Mouse (Mus musculus): ENCODE results near the gene Tbca. TPM values are rescaled to one million over a fixed set of nuclear protein-coding genes. Genes with fewer than 3 reads are reported as not detected.

The Tbca gene
- polyA plus RNA-seq, 1 experiment from 2014 or later: 216 TPM

DNA sequence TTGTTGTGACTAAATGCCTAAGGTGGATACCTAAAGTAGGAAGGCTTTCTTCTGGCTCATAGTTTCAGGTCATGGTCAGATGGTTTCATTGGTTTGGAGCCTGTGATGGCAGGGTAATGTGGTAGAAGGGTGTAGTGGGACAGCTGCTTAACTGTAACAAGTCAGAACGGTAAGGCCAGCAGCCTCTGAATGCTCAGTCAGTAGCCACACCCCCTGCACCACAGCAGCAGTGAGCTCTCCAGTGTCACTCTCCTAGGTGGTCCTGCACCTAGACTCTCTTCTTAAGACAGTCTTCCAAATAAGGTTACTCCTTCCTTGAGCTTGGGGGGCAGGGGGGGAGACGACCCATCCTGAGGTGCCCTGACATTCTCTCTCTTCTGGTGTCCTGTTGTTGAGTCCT lies 39.1 kb downstream of the Tbca start:
- no peak overlapping the region for H3K4me2 ChIP-seq (ENCODE audit: low read depth, low read length)
- 23% methylated on average over 2 of the region's 2 CpGs for WGBS
- no peaks in the 10 kb centered on the region for H3K27me3 ChIP-seq (replicated peaks; ENCODE audit: control insufficient read depth, insufficient read depth, low read length)
- no peaks in the 10 kb centered on the region for H3K9me3 ChIP-seq (ENCODE audit: control insufficient read depth, low read length)
- peaks cover 13% of the 10 kb centered on the region; the same call in 1 of the 2 replicates for H3K4me1 ChIP-seq (ENCODE audit: control insufficient read depth, insufficient read depth, low read length)
- no peak overlapping the region for H3K9ac ChIP-seq (ENCODE audit: low read depth, low read length)
- ATAC-seq: no peak
- H3K27ac ChIP-seq (ENCODE audit: low read length): no peak overlapping the region
- no peak overlapping the region for H3K4me3 ChIP-seq (ENCODE audit: low read length)
- peaks cover 4% of the 10 kb centered on the region; the same call in 1 of the 2 replicates for H3K36me3 ChIP-seq (ENCODE audit: control insufficient read depth, insufficient read depth, low read length)

DNA sequence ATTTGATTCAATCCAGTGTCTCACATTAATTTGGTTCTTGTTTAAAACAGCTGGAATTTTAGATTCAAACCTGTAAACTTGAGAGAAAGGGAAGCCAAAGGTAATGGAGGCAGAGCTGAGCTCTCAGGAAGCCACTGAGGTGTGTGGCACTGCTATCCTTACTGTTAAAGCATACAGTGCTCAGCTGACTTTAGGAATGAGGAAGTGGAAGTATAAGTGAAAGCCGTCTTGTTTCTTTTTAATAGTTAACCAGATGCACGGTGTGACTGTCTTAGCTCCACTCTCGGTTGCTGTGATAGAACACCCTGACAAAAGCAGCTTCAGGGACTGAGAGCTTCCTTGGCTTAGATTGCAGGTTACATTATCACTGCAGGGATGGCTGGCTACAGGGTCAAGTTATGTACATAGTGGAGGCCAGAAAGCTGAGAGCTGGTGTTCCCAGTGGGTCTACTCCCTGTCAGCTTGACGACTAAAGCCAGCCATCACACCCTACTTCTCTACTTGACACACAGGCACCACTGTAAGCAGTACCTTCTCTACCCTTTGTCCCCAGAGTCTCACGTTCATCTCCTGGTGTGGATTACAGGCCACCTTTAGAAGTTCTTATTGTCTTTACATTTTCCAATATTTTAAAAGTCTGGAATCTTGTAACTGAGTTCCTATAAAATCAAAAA lies 49.5 kb downstream of the Tbca start:
- no peak overlapping the region for H3K27ac ChIP-seq (ENCODE audit: low read length)
- H3K27me3 ChIP-seq (replicated peaks; ENCODE audit: control insufficient read depth, insufficient read depth, low read length): no peaks in the 10 kb centered on the region
- no peak overlapping the region for H3K4me2 ChIP-seq (ENCODE audit: low read depth, low read length)
- ATAC-seq: peak; percentile 87
- no peak overlapping the region for H3K9ac ChIP-seq (ENCODE audit: low read depth, low read length)
- H3K4me3 ChIP-seq (ENCODE audit: low read length): no peak overlapping the region
- H3K4me1 ChIP-seq (ENCODE audit: control insufficient read depth, insufficient read depth, low read length): no peaks in the 10 kb centered on the region
- WGBS: 47% methylated on average over 5 of the region's 5 CpGs
- no peaks in the 10 kb centered on the region for H3K9me3 ChIP-seq (ENCODE audit: control insufficient read depth, low read length)
- 0 out of 2 replicates have a peak, but pooled peaks cover 6% of the 10 kb centered on the region for H3K36me3 ChIP-seq (ENCODE audit: control insufficient read depth, insufficient read depth, low read length)

DNA sequence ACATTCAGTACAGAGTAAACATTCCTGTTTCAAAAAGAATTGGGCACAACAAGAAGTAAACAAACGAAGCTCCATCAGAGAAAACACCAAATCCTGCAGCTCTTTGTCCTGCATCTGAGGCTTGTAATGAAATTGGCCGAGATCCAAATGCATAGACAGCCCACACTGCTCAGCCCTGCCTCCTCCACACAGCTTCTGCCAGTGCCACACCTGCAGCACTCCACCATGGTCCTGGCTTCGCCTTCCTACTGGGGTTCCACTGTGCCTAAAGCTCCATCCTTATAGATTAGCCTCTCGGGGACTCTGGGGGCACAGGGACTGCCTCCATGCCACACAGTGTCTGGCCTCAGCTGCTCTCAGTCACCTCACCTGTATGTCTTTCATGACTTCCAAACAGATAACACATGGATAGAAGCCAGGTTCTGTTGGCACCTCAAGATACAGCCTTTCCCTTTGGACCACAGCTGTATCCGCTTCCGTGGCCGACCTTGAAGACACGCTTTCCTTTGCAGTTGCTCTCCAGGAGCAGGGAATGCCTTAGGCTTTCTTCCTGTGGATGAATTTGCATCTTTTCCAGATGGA lies 50.1 kb downstream of the Tbca start:
- no peaks in the 10 kb centered on the region for H3K4me1 ChIP-seq (ENCODE audit: control insufficient read depth, insufficient read depth, low read length)
- WGBS: 81% methylated on average over 8 of the region's 8 CpGs
- H3K27me3 ChIP-seq (replicated peaks; ENCODE audit: control insufficient read depth, insufficient read depth, low read length): no peaks in the 10 kb centered on the region
- H3K4me2 ChIP-seq (ENCODE audit: low read depth, low read length): no peak overlapping the region
- H3K9ac ChIP-seq (ENCODE audit: low read depth, low read length): no peak overlapping the region
- H3K36me3 ChIP-seq (ENCODE audit: control insufficient read depth, insufficient read depth, low read length): 0 out of 2 replicates have a peak, but pooled peaks cover 6% of the 10 kb centered on the region
- no peak overlapping the region for H3K4me3 ChIP-seq (ENCODE audit: low read length)
- ATAC-seq: peak; percentile 50; the same call in 1 of the 2 replicates
- no peaks in the 10 kb centered on the region for H3K9me3 ChIP-seq (ENCODE audit: control insufficient read depth, low read length)
- H3K27ac ChIP-seq (ENCODE audit: low read length): no peak overlapping the region

DNA sequence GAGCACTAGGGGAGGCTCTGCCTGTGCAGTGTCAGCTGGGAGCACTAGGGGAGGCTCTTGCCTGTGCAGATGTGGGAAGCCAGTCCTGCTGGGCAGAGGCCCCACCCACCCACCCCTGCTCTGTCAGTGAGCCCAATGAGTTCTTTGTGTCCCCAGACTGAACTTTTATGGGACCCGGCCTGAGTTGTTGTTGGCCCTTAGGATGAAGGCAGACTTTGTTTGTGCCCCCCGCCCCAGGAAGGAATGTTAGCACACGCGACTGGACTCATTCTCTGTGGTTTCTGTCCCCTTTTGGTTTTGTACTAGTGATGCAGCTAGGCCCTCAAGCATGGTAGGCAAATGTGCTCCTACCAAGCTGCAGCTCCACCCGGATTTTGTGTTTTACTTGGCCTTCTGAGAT lies 54.5 kb downstream of the Tbca start:
- Histone ChIP-seq H3K4me2 (ENCODE audit: low read depth, low read length) (no peak overlapping the region), H3K4me1 (ENCODE audit: control insufficient read depth, insufficient read depth, low read length) (no peaks in the 10 kb centered on the region), H3K9ac (ENCODE audit: low read depth, low read length) (no peak overlapping the region), H3K27me3 (replicated peaks; ENCODE audit: control insufficient read depth, insufficient read depth, low read length) (no peaks in the 10 kb centered on the region), H3K9me3 (ENCODE audit: control insufficient read depth, low read length) (no peaks in the 10 kb centered on the region), H3K36me3 (ENCODE audit: control insufficient read depth, insufficient read depth, low read length) (0 out of 2 replicates have a peak, but pooled peaks cover 6% of the 10 kb centered on the region), H3K27ac (ENCODE audit: low read length) (no peak overlapping the region), H3K4me3 (ENCODE audit: low read length) (no peak overlapping the region)
- 66% methylated on average over 5 of the region's 5 CpGs for WGBS
- no peak for ATAC-seq

DNA sequence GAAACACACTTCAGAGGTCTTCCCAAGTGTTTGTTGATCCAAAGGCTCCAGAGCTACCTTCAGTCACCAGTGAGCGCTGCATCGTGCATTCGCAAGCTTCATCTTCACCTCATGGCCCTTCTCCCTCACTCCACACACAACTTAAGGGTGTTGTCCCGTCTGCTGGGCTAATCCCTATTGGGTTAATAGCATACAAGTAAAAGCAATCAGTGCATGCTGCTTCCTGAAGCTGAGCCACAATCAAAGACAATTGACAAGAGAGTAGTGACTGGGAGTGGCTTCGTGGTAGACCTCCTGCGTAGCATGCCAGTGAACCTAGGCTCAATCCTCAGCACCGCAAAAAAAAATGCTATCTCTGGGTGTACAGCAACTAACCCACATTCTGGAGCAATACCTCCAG lies 59.2 kb downstream of the Tbca start:
- Histone ChIP-seq H3K36me3 (ENCODE audit: control insufficient read depth, insufficient read depth, low read length) (no peaks in the 10 kb centered on the region), H3K9ac (ENCODE audit: low read depth, low read length) (no peak overlapping the region), H3K27me3 (replicated peaks; ENCODE audit: control insufficient read depth, insufficient read depth, low read length) (no peaks in the 10 kb centered on the region), H3K4me2 (ENCODE audit: low read depth, low read length) (no peak overlapping the region), H3K27ac (ENCODE audit: low read length) (no peak overlapping the region), H3K9me3 (ENCODE audit: control insufficient read depth, low read length) (no peaks in the 10 kb centered on the region), H3K4me1 (ENCODE audit: control insufficient read depth, insufficient read depth, low read length) (no peaks in the 10 kb centered on the region), H3K4me3 (ENCODE audit: low read length) (no peak overlapping the region)
- no peak for ATAC-seq
- 69% methylated on average over 7 of the region's 7 CpGs for WGBS

DNA sequence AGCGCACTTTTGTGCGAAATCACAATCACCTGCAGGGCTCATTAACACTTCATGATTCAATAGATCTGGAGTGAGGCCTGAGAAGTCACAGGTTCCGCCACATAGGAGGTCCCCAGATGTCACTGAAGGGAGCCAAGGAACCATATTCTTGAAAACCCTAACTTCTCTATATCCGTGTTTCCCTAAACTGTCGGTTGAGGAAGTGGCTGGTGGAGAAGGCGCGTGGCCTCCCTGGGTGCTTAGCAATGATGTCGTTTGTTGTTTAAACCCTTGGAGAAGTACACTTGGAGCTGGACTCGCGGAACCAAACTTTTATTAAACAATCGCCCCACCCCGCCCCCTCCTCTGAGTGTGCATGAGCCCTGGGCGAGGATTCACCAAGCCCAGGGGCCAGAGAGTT lies 60.6 kb downstream of the Tbca start:
- no peak for ATAC-seq
- H3K9me3 ChIP-seq (ENCODE audit: control insufficient read depth, low read length): no peaks in the 10 kb centered on the region
- H3K27me3 ChIP-seq (replicated peaks; ENCODE audit: control insufficient read depth, insufficient read depth, low read length): no peaks in the 10 kb centered on the region
- H3K9ac ChIP-seq (ENCODE audit: low read depth, low read length): no peak overlapping the region
- no peaks in the 10 kb centered on the region for H3K4me1 ChIP-seq (ENCODE audit: control insufficient read depth, insufficient read depth, low read length)
- no peak overlapping the region for H3K4me2 ChIP-seq (ENCODE audit: low read depth, low read length)
- no peak overlapping the region for H3K4me3 ChIP-seq (ENCODE audit: low read length)
- H3K27ac ChIP-seq (ENCODE audit: low read length): no peak overlapping the region
- no peaks in the 10 kb centered on the region for H3K36me3 ChIP-seq (ENCODE audit: control insufficient read depth, insufficient read depth, low read length)
- WGBS: 58% methylated on average over 13 of the region's 13 CpGs

DNA sequence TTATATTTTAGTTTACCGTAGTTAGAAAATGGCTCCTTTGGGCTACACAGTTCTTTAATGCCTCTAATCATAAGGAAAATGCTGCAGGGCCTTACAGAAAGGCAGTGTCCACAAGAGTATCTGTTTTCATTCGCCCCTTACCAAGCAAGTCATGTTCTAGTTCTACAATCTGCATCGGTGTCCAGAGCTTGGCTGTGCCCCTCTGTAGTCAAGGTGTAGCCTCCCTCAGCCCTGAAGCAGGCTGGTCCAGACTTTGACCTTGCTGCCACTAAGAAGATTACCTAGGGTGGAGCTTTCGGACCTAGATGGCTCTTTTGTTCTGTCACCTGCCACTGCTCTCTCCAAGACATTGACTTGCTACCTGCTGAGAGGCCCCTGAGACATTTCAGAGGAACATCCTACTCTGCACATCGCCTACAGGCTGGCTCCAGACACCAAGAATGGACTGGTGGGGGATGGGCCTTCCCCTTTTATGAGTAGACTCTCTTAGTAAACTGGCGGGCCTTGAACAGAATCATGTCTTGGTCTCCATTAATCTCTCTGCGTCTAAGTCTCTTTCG lies 69.4 kb downstream of the Tbca start:
- H3K4me1 ChIP-seq (ENCODE audit: control insufficient read depth, insufficient read depth, low read length): 0 out of 2 replicates have a peak, but pooled peaks cover 5% of the 10 kb centered on the region
- WGBS: 69% methylated on average over 8 of the region's 8 CpGs
- peak; percentile 74 for ATAC-seq

DNA sequence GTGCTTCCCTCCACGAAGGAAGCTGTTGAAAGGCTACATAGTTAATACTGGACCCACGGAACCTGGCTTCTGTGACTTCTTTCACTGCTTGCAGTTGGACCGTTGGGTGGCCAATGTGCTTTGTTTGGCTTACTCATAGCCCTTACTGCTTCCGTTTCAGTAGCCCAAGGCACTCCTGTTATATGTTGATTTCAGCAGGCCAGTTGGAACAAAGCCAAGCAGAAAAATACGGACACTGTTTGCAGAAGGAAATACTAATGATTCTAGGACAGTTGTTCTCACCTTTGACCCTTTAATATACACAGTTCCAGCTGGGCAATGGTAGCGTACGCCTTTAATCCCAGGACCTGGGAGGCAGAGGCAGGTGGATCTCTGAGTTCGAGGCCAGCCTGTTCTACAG lies 70.5 kb downstream of the Tbca start:
- no peaks in the 10 kb centered on the region for H3K9me3 ChIP-seq (ENCODE audit: control insufficient read depth, low read length)
- H3K9ac ChIP-seq (ENCODE audit: low read depth, low read length): no peak overlapping the region
- no peak for ATAC-seq
- H3K4me1 ChIP-seq (ENCODE audit: control insufficient read depth, insufficient read depth, low read length): 0 out of 2 replicates have a peak, but pooled peaks cover 5% of the 10 kb centered on the region
- H3K4me2 ChIP-seq (ENCODE audit: low read depth, low read length): no peak overlapping the region
- peaks cover 4% of the 10 kb centered on the region for H3K27me3 ChIP-seq (replicated peaks; ENCODE audit: control insufficient read depth, insufficient read depth, low read length)
- WGBS: 61% methylated on average over 8 of the region's 8 CpGs
- no peaks in the 10 kb centered on the region for H3K36me3 ChIP-seq (ENCODE audit: control insufficient read depth, insufficient read depth, low read length)
- no peak overlapping the region for H3K4me3 ChIP-seq (ENCODE audit: low read length)
- no peak overlapping the region for H3K27ac ChIP-seq (ENCODE audit: low read length)

More for the DNA sequence above, 69.4 kb downstream of the Tbca start:
- Histone ChIP-seq H3K4me2 (ENCODE audit: low read depth, low read length) (no peak overlapping the region), H3K27ac (ENCODE audit: low read length) (no peak overlapping the region), H3K4me3 (ENCODE audit: low read length) (no peak overlapping the region), H3K9ac (ENCODE audit: low read depth, low read length) (no peak overlapping the region), H3K36me3 (ENCODE audit: control insufficient read depth, insufficient read depth, low read length) (no peaks in the 10 kb centered on the region), H3K27me3 (replicated peaks; ENCODE audit: control insufficient read depth, insufficient read depth, low read length) (no peaks in the 10 kb centered on the region; the same call in none of the 2 replicates), H3K9me3 (ENCODE audit: control insufficient read depth, low read length) (no peaks in the 10 kb centered on the region)

DNA sequence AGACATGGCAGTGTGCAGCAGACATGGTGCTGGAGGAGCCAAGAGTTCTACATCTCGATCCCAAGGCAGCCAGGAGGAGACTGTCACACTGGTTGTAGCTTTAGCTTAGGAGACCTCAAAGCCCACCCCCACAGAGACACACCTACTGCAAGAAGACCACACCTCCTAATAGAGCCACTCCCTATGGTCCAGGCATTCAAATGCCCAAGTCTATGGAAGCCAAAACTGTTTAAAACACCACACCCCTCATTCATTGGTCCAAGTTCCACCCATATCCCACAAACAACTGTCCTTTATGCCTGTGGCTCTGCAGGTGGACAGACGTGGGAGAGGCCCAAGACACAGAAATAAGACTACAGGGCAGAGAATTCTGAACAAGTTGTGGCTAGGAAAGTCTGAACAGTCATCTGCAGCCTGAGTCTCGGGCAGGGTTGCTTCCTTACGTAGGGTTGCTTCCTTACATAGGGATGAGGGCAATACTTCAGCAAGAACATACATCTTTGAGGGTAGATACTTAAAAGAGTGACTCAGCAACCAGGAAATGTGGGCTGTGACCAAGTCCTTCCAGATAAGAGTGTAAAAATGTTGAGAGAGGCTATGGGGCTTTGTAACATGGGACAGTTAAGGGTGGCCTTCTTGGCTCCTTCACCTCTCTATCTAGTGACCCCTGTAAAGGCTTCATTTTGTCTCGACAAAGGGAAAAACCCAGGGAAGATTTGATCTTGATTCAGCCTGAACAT lies 74.0 kb downstream of the Tbca start:
- no peaks in the 10 kb centered on the region for H3K36me3 ChIP-seq (ENCODE audit: control insufficient read depth, insufficient read depth, low read length)
- peaks cover 21% of the 10 kb centered on the region for H3K27me3 ChIP-seq (replicated peaks; ENCODE audit: control insufficient read depth, insufficient read depth, low read length)
- no peak overlapping the region for H3K9ac ChIP-seq (ENCODE audit: low read depth, low read length)
- no peak overlapping the region for H3K4me2 ChIP-seq (ENCODE audit: low read depth, low read length)
- ATAC-seq: no peak
- H3K9me3 ChIP-seq (ENCODE audit: control insufficient read depth, low read length): no peaks in the 10 kb centered on the region
- 69% methylated on average over 5 of the region's 5 CpGs for WGBS
- H3K4me3 ChIP-seq (ENCODE audit: low read length): no peak overlapping the region
- 0 out of 2 replicates have a peak, but pooled peaks cover 1% of the 10 kb centered on the region for H3K4me1 ChIP-seq (ENCODE audit: control insufficient read depth, insufficient read depth, low read length)
- H3K27ac ChIP-seq (ENCODE audit: low read length): no peak overlapping the region

Measured in intestine, embryonic 16.5 days (tissue).